Mouse (Mus musculus) lung, postnatal 0 days (tissue): ENCODE measurements around the gene Epb41l1.

ENCODE experiments used
- CTCF ChIP-seq: IDR thresholded peaks from 2 replicates; pipeline ENCODE4 v1.5.1; 2016; ENCODE audit warnings: antibody characterized with exemption, mild to moderate bottlenecking
- EP300 ChIP-seq: IDR thresholded peaks from 2 replicates; pipeline ENCODE4 v1.6.1; 2016; ENCODE audit warnings: antibody characterized with exemption, mild to moderate bottlenecking, control low read depth

DNA sequence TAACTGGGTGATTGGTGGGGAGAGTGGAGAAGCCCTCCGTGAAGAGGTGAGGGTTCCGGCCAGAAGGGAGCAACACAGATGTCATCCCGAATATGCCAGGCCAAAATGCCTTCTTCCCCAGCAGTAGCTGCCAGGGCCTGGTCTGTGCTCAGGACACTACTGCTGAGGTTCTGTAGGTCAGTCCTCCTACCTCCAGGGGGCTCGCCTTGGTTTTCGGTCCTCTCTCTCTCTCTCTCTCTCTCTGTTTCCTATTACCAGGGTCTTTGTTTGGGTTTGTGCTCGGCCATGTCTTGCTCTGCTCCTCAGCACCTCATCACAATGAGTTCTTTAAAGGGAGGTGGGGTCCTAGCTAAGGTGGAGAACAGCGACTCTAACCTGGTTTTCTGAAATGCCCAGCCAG, 120.3 kb downstream of the Epb41l1 start:
- TF ChIP-seq EP300 = no peak
- TF ChIP-seq CTCF = no peak
